Mouse (Mus musculus): ENCODE measurements around the gene Zfp523.

DNA sequence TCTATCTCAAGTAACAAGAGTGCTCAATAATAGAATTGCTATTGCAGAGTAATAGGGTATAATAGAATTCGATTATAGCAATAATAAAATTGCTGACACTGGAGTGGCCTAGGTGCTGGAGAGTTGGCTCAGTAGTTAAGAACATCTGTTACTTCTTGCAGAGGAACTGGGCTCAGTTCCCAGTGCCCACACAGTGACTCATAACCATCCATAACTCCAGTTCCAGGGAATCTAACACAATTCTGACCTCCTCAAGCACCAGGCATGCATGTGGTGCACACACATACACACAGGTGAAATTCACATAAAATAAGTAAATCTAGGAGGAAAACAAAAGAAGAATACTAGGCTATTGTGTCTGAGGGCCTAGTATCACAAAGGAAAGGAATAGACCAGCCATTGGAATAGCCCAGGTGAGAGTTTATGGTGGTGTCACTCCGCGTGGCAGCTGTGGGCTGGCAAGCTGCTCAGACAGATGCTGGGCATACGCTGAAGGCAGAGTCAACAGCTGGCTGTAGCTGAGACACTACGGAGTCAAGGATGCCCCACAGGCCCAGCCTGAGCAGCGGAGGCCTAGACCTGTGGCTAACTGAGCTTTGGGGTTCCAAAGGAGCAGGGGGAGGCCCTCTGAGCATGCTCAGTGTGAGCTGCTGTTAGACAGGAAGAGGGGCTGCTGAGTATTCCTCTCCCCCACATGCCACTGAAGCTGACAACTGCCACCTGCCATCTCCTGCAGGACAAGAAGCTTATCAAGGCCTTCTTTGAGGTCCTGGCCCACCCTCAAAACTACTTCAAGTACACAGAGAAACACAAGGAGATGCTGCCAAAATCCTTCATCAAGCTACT, 6.2 kb upstream of the Zfp523 start:
- no peak for TF ChIP-seq CTCF (conservative IDR thresholded peaks at IDR 0.05; ENCODE audit: low read length)
- TF ChIP-seq NANOG (IDR thresholded peaks at IDR 0.05; ENCODE audit: borderline replicate concordance, low read length) = no peak

Data from E14TG2a.4 (cell line).